Mouse (Mus musculus): ENCODE measurements around the gene Dop1b.
"Not testable (repeated sequence)": the region's sequence is repeated elsewhere in the genome, so short reads cannot be mapped to it uniquely, and the experiment has no call there.

The Dop1b gene

GRCm38 (mm10) chr16:93756622-93757021 is 44.9 kb downstream of the Dop1b start:
- no peak for DNase-seq (ENCODE audit: low spot score)

- DNase-seq (ENCODE audit: low spot score): no peak
Observed at GRCm38 (mm10) chr16:93763378-93763777, 51.7 kb downstream of the Dop1b start.

- no peak for DNase-seq (ENCODE audit: low spot score)
Observed at GRCm38 (mm10) chr16:93764597-93764996, 52.9 kb downstream of the Dop1b start.

GRCm38 (mm10) chr16:93766956-93767355 is 55.3 kb downstream of the Dop1b start:
- peak; percentile 63 for DNase-seq (ENCODE audit: low spot score)

GRCm38 (mm10) chr16:93767548-93767947 is 55.8 kb downstream of the Dop1b start:
- DNase-seq (ENCODE audit: low spot score): no peak

GRCm38 (mm10) chr16:93769621-93770020 is 57.9 kb downstream of the Dop1b start:
- DNase-seq (ENCODE audit: low spot score): no peak

- DNase-seq (ENCODE audit: low spot score): no peak
Observed at GRCm38 (mm10) chr16:93770271-93770926, 58.7 kb downstream of the Dop1b start.

- no peak for DNase-seq (ENCODE audit: low spot score)
Observed at GRCm38 (mm10) chr16:93774658-93775057, 63.0 kb downstream of the Dop1b start.

- DNase-seq (ENCODE audit: low spot score): no peak
Observed at GRCm38 (mm10) chr16:93776468-93776867, 64.8 kb downstream of the Dop1b start.

- no peak for DNase-seq (ENCODE audit: low spot score)
Observed at GRCm38 (mm10) chr16:93777247-93777999, 65.7 kb downstream of the Dop1b start.

- DNase-seq (ENCODE audit: low spot score): not testable (repeated sequence)
Observed at GRCm38 (mm10) chr16:93778393-93778792, 66.7 kb downstream of the Dop1b start.

- DNase-seq (ENCODE audit: low spot score): no peak
Observed at GRCm38 (mm10) chr16:93779554-93779953, 67.8 kb downstream of the Dop1b start.

- peak; percentile 17 for DNase-seq (ENCODE audit: low spot score)
Observed at GRCm38 (mm10) chr16:93780660-93781479, 69.2 kb downstream of the Dop1b start.

GRCm38 (mm10) chr16:93784175-93784574 is 72.5 kb downstream of the Dop1b start:
- DNase-seq (ENCODE audit: low spot score): no peak

GRCm38 (mm10) chr16:93785805-93786204 is 74.1 kb downstream of the Dop1b start:
- peak; percentile 65 for DNase-seq (ENCODE audit: low spot score)

GRCm38 (mm10) chr16:93788388-93788787 is 76.7 kb downstream of the Dop1b start:
- no peak for DNase-seq (ENCODE audit: low spot score)

GRCm38 (mm10) chr16:93788881-93789280 is 77.2 kb downstream of the Dop1b start:
- DNase-seq (ENCODE audit: low spot score): no peak

GRCm38 (mm10) chr16:93789971-93790755 is 78.5 kb downstream of the Dop1b start:
- DNase-seq (ENCODE audit: low spot score): no peak

- DNase-seq (ENCODE audit: low spot score): no peak
Observed at GRCm38 (mm10) chr16:93792981-93793630, 81.4 kb downstream of the Dop1b start.

- no peak for DNase-seq (ENCODE audit: low spot score)
Observed at GRCm38 (mm10) chr16:93794845-93795244, 83.1 kb downstream of the Dop1b start.

GRCm38 (mm10) chr16:93795391-93795790 is 83.7 kb downstream of the Dop1b start:
- DNase-seq (ENCODE audit: low spot score): no peak

All from urinary bladder, postnatal 14 days (tissue).